8 mouse cellular contexts compared by ENCODE assay signal in the genomic region with DNA sequence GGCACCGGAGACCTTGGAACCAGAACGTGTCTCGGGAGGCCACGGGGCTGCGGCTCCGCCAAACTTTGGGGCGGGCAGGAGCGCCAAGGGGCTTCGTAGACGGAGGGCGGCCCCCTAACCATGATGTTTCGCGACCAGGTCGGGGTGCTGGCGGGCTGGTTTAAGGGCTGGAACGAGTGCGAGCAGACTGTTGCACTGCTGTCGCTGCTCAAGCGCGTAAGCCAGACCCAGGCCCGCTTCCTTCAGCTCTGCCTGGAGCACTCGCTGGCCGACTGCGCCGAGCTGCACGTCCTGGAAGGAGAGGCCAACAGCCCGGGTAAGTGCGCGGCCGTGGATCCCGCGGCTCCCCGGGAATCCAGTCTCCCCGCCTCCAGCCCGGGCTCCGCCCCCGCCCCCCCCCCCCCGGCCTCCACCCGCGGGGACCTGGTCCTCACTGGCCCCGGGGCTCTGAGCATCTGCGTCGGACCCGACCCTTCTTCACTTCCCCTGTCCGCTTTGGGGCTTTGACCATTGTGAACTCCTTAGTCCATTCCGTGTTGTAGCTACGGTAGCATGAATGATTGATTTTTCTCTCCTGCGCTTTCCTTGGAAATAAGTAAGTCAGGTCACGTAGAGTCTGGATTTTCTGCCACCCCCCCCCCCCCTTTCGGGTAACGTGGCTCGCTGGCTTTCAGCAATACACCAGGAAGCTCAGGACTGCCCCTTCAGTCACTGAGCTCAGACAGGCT. TPM values are rescaled to one million over a fixed set of nuclear protein-coding genes. Genes with fewer than 3 reads are reported as not detected.
DNase-seq lines count a peak whose midpoint lies in the region; ATAC-seq lines count a peak whose summit lies in the region.

No protein-coding gene starts in this region.

- peak; percentile 47 for DNase-seq in adipocyte (ENCODE audit: low spot score)
- peak; percentile 69 to 70 for DNase-seq in cerebellum, postnatal 25 days
- peak; percentile 44 for DNase-seq in gastrocnemius, adult 18-20 months (ENCODE audit: low spot score)
- DNase-seq in hindbrain, embryonic 14.5 days (ENCODE audit: low spot score): peak; percentile 78
- peak; percentile 40 for DNase-seq in left cerebral cortex, adult 11 months (ENCODE audit: low spot score)
- peak; percentile 46 for DNase-seq in lung, postnatal 36 days
- peak; percentile 56 for DNase-seq in right cerebral cortex, postnatal 25 days

- H3K4me3 ChIP-seq in hindbrain, embryonic 14.5 days (replicated peaks; ENCODE audit: low read length): peak overlapping the region; percentile 59

- H3K27me3 ChIP-seq in hindbrain, embryonic 14.5 days (ENCODE audit: control insufficient read depth, insufficient read depth, low read length): peaks cover 16% of the 10 kb centered on the region

- peaks cover 16% of the 10 kb centered on the region for H3K4me1 ChIP-seq in hindbrain, embryonic 14.5 days (replicated peaks; ENCODE audit: control insufficient read depth, insufficient read depth, low read length)

- peak; percentile 70 for ATAC-seq in hindbrain, embryonic 14.5 days (ENCODE audit: low FRiP score)
- no peak for ATAC-seq in megakaryocyte-erythroid progenitor cell, adult 5-6 weeks (replicated peaks; ENCODE audit: low FRiP score, low TSS enrichment, poor library complexity, severe bottlenecking)

- whole genome bisulfite sequencing in hindbrain, embryonic 14.5 days: under 1% methylated on average over 47 of the region's 52 CpGs

- no peaks in the 10 kb centered on the region for H3K9me3 ChIP-seq in hindbrain, embryonic 14.5 days (ENCODE audit: control insufficient read depth, low read length)

- H3K27ac ChIP-seq in hindbrain, embryonic 14.5 days: peak overlapping the region; percentile 78

- peak overlapping the region; percentile 90 for H3K4me2 ChIP-seq in hindbrain, embryonic 14.5 days (replicated peaks)

- no peaks in the 10 kb centered on the region for H3K36me3 ChIP-seq in hindbrain, embryonic 14.5 days (replicated peaks; ENCODE audit: control insufficient read depth, insufficient read depth)

- H3K9ac ChIP-seq in hindbrain, embryonic 14.5 days: peak overlapping the region; percentile 72

RNA-seq across cellular contexts. Expression of a gene that starts 2.2 kb away (rescaled TPM):
- 10 to 100 TPM; 54.5 to 72.9 TPM for total RNA-seq in gastrocnemius, adult 18-20 months (2021)
- 2.9 and 3.1 TPM in 2 replicates for polyA plus RNA-seq in hindbrain, embryonic 14.5 days (2014; fragmentation: Nextera tagmentation; extraction: Ambion mirVana)
- 0.07 and 4.2 TPM in 2 replicates for total RNA-seq in megakaryocyte-erythroid progenitor cell, adult 5-6 weeks (2014; fragmentation: Nextera tagmentation)
- 0.15 and 0.61 TPM in 2 replicates for total RNA-seq in megakaryocyte-erythroid progenitor cell, adult 5-6 weeks (2017)

RNA-seq across cellular contexts. Expression of a gene that starts 52.9 kb away (rescaled TPM):
- total RNA-seq in gastrocnemius, adult 18-20 months (2021): 10 to 100 TPM; 48.2 to 52.4 TPM
- polyA plus RNA-seq in hindbrain, embryonic 14.5 days (2014; fragmentation: Nextera tagmentation; extraction: Ambion mirVana): 21.3 and 22.1 TPM in 2 replicates
- total RNA-seq in megakaryocyte-erythroid progenitor cell, adult 5-6 weeks (2014; fragmentation: Nextera tagmentation): 21.1 and 21.5 TPM in 2 replicates
- total RNA-seq in megakaryocyte-erythroid progenitor cell, adult 5-6 weeks (2017): 7.8 and 18.8 TPM in 2 replicates

Comparison
In these comparisons a context has a peak if more than half of its experiments do, and no peak if none do; other contexts are left out.
1. RNA of a gene that starts 2.2 kb away (total RNA-seq): 54.5 to 72.9 TPM in gastrocnemius, adult 18-20 months; 0.07 to 4.2 TPM in megakaryocyte-erythroid progenitor cell, adult 5-6 weeks; every median in the first group is over 10 times any median in the second.
2. Peak in every context shown above with its lines, with median percentiles within 50 percentile points of each other: DNase-seq.